Mouse (Mus musculus) neural tube, embryonic 13.5 days (tissue): ENCODE data around the gene Aspg. TPM values are rescaled to one million over a fixed set of nuclear protein-coding genes. Genes with fewer than 3 reads are reported as not detected.

Experiments
- ATAC-seq: fragments of 200-750 bp; cut with Nextera tagmentation; 2 replicates; pipeline ENCODE4 v1.8.0; 2017; ENCODE audit warnings: low read depth, mild to moderate bottlenecking, moderate TSS enrichment, moderate library complexity
- H3K27ac ChIP-seq: fragments of 300-500 bp; sonication (generic); replicated peaks from 2 replicates; pipeline ENCODE4 v1.5.1; 2015; ENCODE audit warnings: moderate library complexity, mild to moderate bottlenecking, inconsistent platforms
- H3K27me3 ChIP-seq: fragments of 300-500 bp; sonication (generic); 2 replicates; pipeline ENCODE4 v1.6.1; 2015; ENCODE audit warnings: mild to moderate bottlenecking, inconsistent platforms
- H3K36me3 ChIP-seq: fragments of 300-500 bp; sonication (generic); 2 replicates; pipeline ENCODE4 v1.6.1; 2015; ENCODE audit warnings: mild to moderate bottlenecking, inconsistent platforms
- H3K4me1 ChIP-seq: fragments of 300-500 bp; sonication (generic); replicated peaks from 2 replicates; pipeline ENCODE4 v1.6.1; 2015; ENCODE audit warnings: inconsistent platforms
- H3K4me2 ChIP-seq: fragments of 300-500 bp; sonication (generic); 2 replicates; pipeline ENCODE4 v1.6.1; 2015; ENCODE audit warnings: inconsistent platforms, mild to moderate bottlenecking, moderate library complexity
- H3K4me3 ChIP-seq: fragments of 300-500 bp; sonication (generic); 2 replicates; pipeline ENCODE4 v1.5.1; 2015; ENCODE audit warnings: mild to moderate bottlenecking, inconsistent platforms
- H3K9ac ChIP-seq: fragments of 300-500 bp; sonication (generic); 2 replicates; pipeline ENCODE4 v1.6.1; 2015; ENCODE audit warnings: moderate library complexity, mild to moderate bottlenecking, inconsistent platforms
- H3K9me3 ChIP-seq: fragments of 300-500 bp; sonication (generic); 2 replicates; pipeline ENCODE4 v1.6.1; 2016; ENCODE audit warnings: inconsistent platforms
- WGBS: fragments of 180-500 bp; shearing (Covaris S2); methylation state at CpG from one replicate; pipeline ENCODE4 v1.1.7; 2015; 5-methylcytosine and 5-hydroxymethylcytosine counted together
- polyA plus RNA-seq: library from polyadenylated mRNA; unstranded; fragments of >200 nt; fragmentation: Nextera tagmentation; extraction: Ambion mirVana; gene quantifications from 2 replicates; pipeline ENCODE4 v1.2.1, GENCODE M21; 2015

The Aspg gene
- polyA plus RNA-seq, 1 experiment from 2014 or later = 0.29 TPM

DNA sequence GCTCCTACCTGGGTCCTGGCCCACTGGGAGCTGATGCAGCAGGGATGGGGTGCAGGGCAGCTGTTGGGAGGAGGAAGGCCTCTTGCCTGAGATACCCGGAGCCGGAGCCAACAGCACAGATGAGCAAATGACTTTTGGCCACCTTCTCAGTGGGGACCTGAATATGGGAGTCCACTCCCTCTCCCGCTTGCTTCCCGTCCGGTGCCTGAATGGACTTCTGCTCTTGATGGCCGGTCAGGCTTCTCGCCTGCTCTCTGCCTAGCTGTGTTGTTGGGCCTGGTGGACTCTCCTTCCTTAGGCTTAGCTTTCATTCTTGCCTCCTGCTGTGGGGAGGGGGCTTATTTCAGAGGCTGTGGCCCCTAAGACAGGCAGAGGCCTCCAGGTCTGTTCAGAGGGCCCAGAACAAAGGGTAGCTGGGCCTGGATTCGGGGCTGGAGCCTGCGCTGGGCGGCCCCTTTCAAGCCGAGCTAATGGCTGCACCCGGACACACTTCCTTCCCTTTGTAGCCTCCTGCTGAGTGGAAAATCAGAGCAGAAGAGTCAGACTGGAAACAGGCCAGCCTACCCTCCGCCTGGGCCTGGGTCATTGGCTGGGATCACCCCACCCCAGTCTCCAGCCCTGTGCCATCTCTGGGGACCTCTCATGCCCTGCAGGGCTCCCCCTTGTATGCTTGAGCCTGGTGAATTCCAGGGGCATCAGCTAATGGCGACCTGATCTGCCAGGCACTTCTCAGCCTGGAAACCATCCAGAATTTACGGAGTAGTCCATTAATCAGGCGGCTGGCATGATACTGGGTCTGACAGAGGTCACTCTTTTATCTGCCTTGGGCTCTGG lies 49.0 kb downstream of the Aspg start:
- H3K4me1 ChIP-seq = peaks cover 58% of the 10 kb centered on the region
- WGBS = 26% methylated on average over 16 of the region's 16 CpGs
- H3K4me3 ChIP-seq = no peak overlapping the region
- ATAC-seq = peak; percentile 49
- H3K36me3 ChIP-seq = 0 out of 2 replicates have a peak, but pooled peaks cover 5% of the 10 kb centered on the region
- H3K27ac ChIP-seq = peak overlapping the region; percentile 73
- peak overlapping the region; percentile 4; the same call in 1 of the 2 replicates for H3K4me2 ChIP-seq
- peak overlapping the region; percentile 50 for H3K9ac ChIP-seq
- H3K9me3 ChIP-seq = no peaks in the 10 kb centered on the region
- H3K27me3 ChIP-seq = peaks cover 57% of the 10 kb centered on the region

- WGBS = 42% methylated on average over 6 of the region's 6 CpGs
- ATAC-seq = no peak
- Histone ChIP-seq H3K9ac (peak overlapping the region; percentile 26; the same call in 1 of the 2 replicates), H3K4me1 (peaks cover 55% of the 10 kb centered on the region), H3K9me3 (no peaks in the 10 kb centered on the region), H3K27ac (no peak overlapping the region), H3K4me2 (no peak overlapping the region), H3K36me3 (0 out of 2 replicates have a peak, but pooled peaks cover 5% of the 10 kb centered on the region), H3K4me3 (no peak overlapping the region), H3K27me3 (peaks cover 59% of the 10 kb centered on the region)
Measured at GRCm38 (mm10) chr12:112156804-112157203, 50.3 kb downstream of the Aspg start.

GRCm38 (mm10) chr12:112158246-112158645 lies 51.8 kb downstream of the Aspg start:
- H3K4me3 ChIP-seq = no peak overlapping the region
- peaks cover 65% of the 10 kb centered on the region for H3K4me1 ChIP-seq
- no peaks in the 10 kb centered on the region for H3K9me3 ChIP-seq
- no peak overlapping the region for H3K9ac ChIP-seq
- 0 out of 2 replicates have a peak, but pooled peaks cover 5% of the 10 kb centered on the region for H3K36me3 ChIP-seq
- no peak overlapping the region for H3K27ac ChIP-seq
- no peak for ATAC-seq
- no peak overlapping the region for H3K4me2 ChIP-seq
- WGBS = 58% methylated on average over 8 of the region's 8 CpGs
- peaks cover 52% of the 10 kb centered on the region for H3K27me3 ChIP-seq

- Histone ChIP-seq H3K9ac (no peak overlapping the region), H3K27ac (no peak overlapping the region), H3K4me3 (no peak overlapping the region), H3K36me3 (0 out of 2 replicates have a peak, but pooled peaks cover 5% of the 10 kb centered on the region), H3K27me3 (peaks cover 47% of the 10 kb centered on the region), H3K9me3 (no peaks in the 10 kb centered on the region), H3K4me1 (peaks cover 65% of the 10 kb centered on the region), H3K4me2 (no peak overlapping the region)
- ATAC-seq = no peak
Measured at GRCm38 (mm10) chr12:112158784-112159183, 52.3 kb downstream of the Aspg start.

GRCm38 (mm10) chr12:112163981-112164839 lies 57.7 kb downstream of the Aspg start:
- Histone ChIP-seq H3K4me1 (peaks cover 74% of the 10 kb centered on the region), H3K9ac (peak overlapping the region; percentile 38; the same call in 1 of the 2 replicates), H3K27ac (peak overlapping the region; percentile 29)

GRCm38 (mm10) chr12:112164840-112165219 lies 58.4 kb downstream of the Aspg start:
- Histone ChIP-seq H3K27ac (no peak overlapping the region), H3K9me3 (no peaks in the 10 kb centered on the region), H3K27me3 (peaks cover 31% of the 10 kb centered on the region; the same call in 1 of the 2 replicates), H3K9ac (0 out of 2 replicates have a peak overlapping the region, but pooled peaks have one; percentile 38), H3K4me2 (no peak overlapping the region), H3K4me3 (no peak overlapping the region), H3K4me1 (peaks cover 80% of the 10 kb centered on the region), H3K36me3 (no peaks in the 10 kb centered on the region)
- ATAC-seq = no peak
- 70% methylated on average over 6 of the region's 6 CpGs for WGBS

More at GRCm38 (mm10) chr12:112163981-112164839, 57.7 kb downstream of the Aspg start:
- Histone ChIP-seq H3K27me3 (peaks cover 31% of the 10 kb centered on the region; the same call in 1 of the 2 replicates), H3K9me3 (no peaks in the 10 kb centered on the region), H3K4me2 (no peak overlapping the region), H3K4me3 (no peak overlapping the region), H3K36me3 (no peaks in the 10 kb centered on the region)
- WGBS = 17% methylated on average over 16 of the region's 16 CpGs
- peak; percentile 21 for ATAC-seq

DNA sequence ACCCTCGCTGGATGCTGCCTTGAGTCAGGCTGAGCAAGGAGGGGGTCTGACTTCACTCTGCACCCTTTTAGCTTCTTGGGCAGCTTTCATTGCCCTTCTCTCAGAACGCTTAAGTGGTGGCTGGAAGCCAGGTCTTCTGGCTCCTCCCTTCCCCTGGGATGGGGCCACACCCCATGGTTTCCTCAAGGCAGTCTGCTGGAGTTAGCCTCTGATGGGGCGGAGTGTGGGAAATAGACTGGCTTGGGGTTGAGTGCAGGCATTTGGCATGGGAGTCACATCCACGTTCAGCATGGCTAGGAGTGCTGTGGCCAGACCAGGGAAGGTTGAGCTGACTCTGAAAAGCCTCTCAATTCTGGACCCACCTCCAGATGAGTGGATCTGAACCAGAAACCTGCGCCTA lies 62.8 kb downstream of the Aspg start:
- H3K4me3 ChIP-seq = no peak overlapping the region
- WGBS = 64% methylated on average over 5 of the region's 5 CpGs
- peaks cover 13% of the 10 kb centered on the region; the same call in 1 of the 2 replicates for H3K27me3 ChIP-seq
- no peaks in the 10 kb centered on the region; the same call in 1 of the 2 replicates for H3K36me3 ChIP-seq
- H3K9me3 ChIP-seq = no peaks in the 10 kb centered on the region
- ATAC-seq = no peak
- no peak overlapping the region for H3K4me2 ChIP-seq
- H3K9ac ChIP-seq = no peak overlapping the region; the same call in 1 of the 2 replicates
- H3K27ac ChIP-seq = 0 out of 2 replicates have a peak overlapping the region, but pooled peaks have one; percentile 4
- H3K4me1 ChIP-seq = peaks cover 68% of the 10 kb centered on the region

DNA sequence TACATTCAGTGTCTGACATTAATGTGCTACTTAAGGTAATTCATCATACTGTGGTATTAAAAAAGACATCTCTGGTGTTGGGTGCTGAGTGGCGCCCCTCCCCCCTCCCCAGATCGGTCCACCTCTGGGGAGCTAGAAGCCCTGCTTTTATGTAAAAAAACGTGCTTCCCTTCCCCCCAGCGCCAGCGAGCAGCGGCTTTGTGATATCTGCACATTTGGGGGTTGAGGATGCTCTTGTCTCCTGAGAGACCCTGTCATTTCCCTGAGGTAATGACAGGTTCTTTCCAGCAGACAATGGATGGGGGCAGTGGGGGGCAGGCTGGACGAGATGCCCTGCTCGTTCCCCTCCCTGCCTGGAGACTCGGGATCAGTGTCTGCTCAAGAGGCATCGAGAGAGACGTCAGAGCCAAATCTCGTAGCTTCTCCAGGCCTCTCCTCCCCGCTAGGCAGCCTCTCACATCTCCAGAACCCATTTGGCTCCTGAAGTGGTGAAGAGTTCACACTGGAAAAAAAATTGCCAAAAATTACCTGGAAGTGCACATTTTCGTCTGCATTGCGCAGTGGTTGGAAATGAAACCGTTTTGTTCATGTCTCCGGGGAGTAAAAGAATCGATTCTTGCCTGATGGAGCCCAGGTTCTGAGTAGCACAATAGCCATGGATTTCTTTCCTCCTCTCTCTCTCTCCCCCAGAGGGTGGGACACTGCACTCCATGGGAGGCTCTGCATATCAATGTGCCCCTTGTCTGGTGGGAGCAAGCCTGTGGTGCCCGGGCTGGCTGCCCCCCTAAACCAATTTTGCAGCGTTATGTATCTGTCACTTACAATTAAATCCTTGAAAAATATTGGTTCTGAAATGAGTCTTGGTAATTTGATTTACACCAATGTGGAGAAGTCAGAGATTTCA lies 64.4 kb downstream of the Aspg start:
- peaks cover 6% of the 10 kb centered on the region; the same call in 1 of the 2 replicates for H3K27me3 ChIP-seq
- H3K4me3 ChIP-seq = no peak overlapping the region
- H3K4me1 ChIP-seq = peaks cover 53% of the 10 kb centered on the region
- no peak for ATAC-seq
- H3K4me2 ChIP-seq = peak overlapping the region; percentile 4
- WGBS = 15% methylated on average over 20 of the region's 20 CpGs
- H3K36me3 ChIP-seq = peaks cover 16% of the 10 kb centered on the region
- H3K9me3 ChIP-seq = no peaks in the 10 kb centered on the region
- peak overlapping the region; percentile 55 for H3K9ac ChIP-seq
- H3K27ac ChIP-seq = peak overlapping the region; percentile 73

DNA sequence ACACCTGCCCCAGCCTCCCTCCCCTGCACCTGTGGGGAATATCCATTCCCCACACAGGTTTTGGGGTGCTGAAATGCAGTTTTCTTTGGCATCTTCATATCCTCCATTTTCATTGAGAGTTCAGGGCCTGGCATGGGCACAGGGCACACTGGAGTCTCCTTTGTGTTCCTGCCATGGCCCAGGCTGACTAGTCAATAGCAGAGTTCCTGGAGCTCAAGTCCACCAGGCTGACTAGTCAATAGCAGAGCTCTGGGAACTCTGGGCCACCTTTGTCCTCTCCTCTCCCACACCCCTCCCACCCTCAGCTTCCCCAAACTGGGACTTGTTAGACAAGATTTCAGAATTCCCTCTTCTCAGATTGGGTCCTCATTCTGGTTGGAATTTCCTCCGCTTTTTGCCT lies 65.2 kb downstream of the Aspg start:
- Histone ChIP-seq H3K9me3 (no peaks in the 10 kb centered on the region), H3K27ac (peak overlapping the region; percentile 73; the same call in 1 of the 2 replicates), H3K27me3 (peaks cover 6% of the 10 kb centered on the region; the same call in 1 of the 2 replicates), H3K36me3 (peaks cover 23% of the 10 kb centered on the region), H3K9ac (no peak overlapping the region), H3K4me2 (peak overlapping the region; percentile 4; the same call in 1 of the 2 replicates), H3K4me1 (peaks cover 51% of the 10 kb centered on the region), H3K4me3 (no peak overlapping the region)
- no peak for ATAC-seq
- WGBS = 96% methylated on average over 1 of the region's 1 CpGs

GRCm38 (mm10) chr12:112172214-112172613 lies 65.7 kb downstream of the Aspg start:
- H3K4me3 ChIP-seq = no peak overlapping the region
- H3K4me2 ChIP-seq = no peak overlapping the region
- no peak for ATAC-seq
- H3K27ac ChIP-seq = no peak overlapping the region
- WGBS = 67% methylated on average over 8 of the region's 8 CpGs
- H3K4me1 ChIP-seq = peaks cover 45% of the 10 kb centered on the region
- peaks cover 6% of the 10 kb centered on the region; the same call in 1 of the 2 replicates for H3K27me3 ChIP-seq
- H3K9me3 ChIP-seq = no peaks in the 10 kb centered on the region
- H3K36me3 ChIP-seq = peaks cover 28% of the 10 kb centered on the region
- H3K9ac ChIP-seq = 0 out of 2 replicates have a peak overlapping the region, but pooled peaks have one; percentile 17
